Mouse (Mus musculus) forebrain, embryonic 13.5 days (tissue): ENCODE measurements around the gene Epb41l2. TPM values are rescaled to one million over a fixed set of nuclear protein-coding genes. Genes with fewer than 3 reads are reported as not detected.

Experiments
- ATAC-seq: fragments of 200-750 bp; cut with Nextera tagmentation; 2 replicates; pipeline ENCODE4 v1.8.0; 2017
- H3K27ac ChIP-seq: fragments of 300-500 bp; sonication (generic); 2 replicates; pipeline ENCODE4 v1.5.1; 2015; ENCODE audit warnings: inconsistent platforms, mild to moderate bottlenecking, moderate library complexity
- H3K27me3 ChIP-seq: fragments of 300-500 bp; sonication (generic); 2 replicates; pipeline ENCODE4 v1.6.1; 2015; ENCODE audit warnings: mild to moderate bottlenecking, inconsistent platforms
- H3K36me3 ChIP-seq: fragments of 300-500 bp; sonication (generic); 2 replicates; pipeline ENCODE4 v1.6.1; 2015; ENCODE audit warnings: mild to moderate bottlenecking, inconsistent platforms; ENCODE audit not compliant: poor library complexity, severe bottlenecking
- H3K4me1 ChIP-seq: fragments of 300-500 bp; sonication (generic); 2 replicates; pipeline ENCODE4 v1.6.1; 2015; ENCODE audit warnings: inconsistent platforms
- H3K4me2 ChIP-seq: fragments of 300-500 bp; sonication (generic); 2 replicates; pipeline ENCODE4 v1.6.1; 2015; ENCODE audit warnings: inconsistent platforms, mild to moderate bottlenecking, moderate library complexity
- H3K4me3 ChIP-seq: fragments of 300-500 bp; sonication (generic); 2 replicates; pipeline ENCODE4 v1.5.1; 2015; ENCODE audit warnings: mild to moderate bottlenecking, inconsistent platforms
- H3K9ac ChIP-seq: fragments of 300-500 bp; sonication (generic); 2 replicates; pipeline ENCODE4 v1.6.1; 2015; ENCODE audit warnings: mild to moderate bottlenecking, inconsistent platforms
- H3K9me3 ChIP-seq: fragments of 300-500 bp; sonication (generic); replicated peaks from 2 replicates; pipeline ENCODE4 v1.6.1; 2016; ENCODE audit warnings: inconsistent platforms
- WGBS: fragments of 180-500 bp; shearing (Covaris S2); methylation state at CpG from one replicate; pipeline ENCODE4 v1.1.7; 2015; 5-methylcytosine and 5-hydroxymethylcytosine counted together
- polyA plus RNA-seq: library from polyadenylated mRNA; unstranded; fragments of >200 nt; fragmentation: Nextera tagmentation; extraction: Ambion mirVana; gene quantifications from 2 replicates; pipeline ENCODE4 v1.2.1, GENCODE M21; 2015

Epb41l2 gene
- polyA plus RNA-seq, 1 experiment from 2014 or later = 22.7 TPM

DNA sequence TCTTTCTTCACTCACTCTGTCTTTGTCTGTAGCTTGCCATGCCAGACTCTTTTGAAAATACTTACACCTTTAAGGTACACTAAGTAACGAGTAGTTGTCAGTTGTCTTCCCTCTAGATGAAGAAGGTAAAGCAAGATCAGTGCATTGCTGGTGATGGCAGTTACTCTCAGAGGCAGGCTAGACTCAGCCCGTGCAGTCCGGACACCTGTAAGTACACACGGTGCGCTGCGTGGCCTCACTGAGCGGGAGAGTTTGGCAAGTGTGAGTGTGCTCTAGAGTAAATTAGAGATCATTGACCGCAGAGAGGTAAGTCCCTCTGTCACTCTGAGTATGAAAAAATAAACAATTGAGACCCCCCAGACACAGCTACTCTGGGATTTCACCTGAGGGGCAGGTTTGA lies 46.0 kb downstream of the Epb41l2 start:
- H3K9ac ChIP-seq = no peak overlapping the region
- H3K27me3 ChIP-seq = no peaks in the 10 kb centered on the region
- no peak overlapping the region for H3K27ac ChIP-seq
- H3K36me3 ChIP-seq = no peaks in the 10 kb centered on the region
- no peak for ATAC-seq
- no peaks in the 10 kb centered on the region for H3K9me3 ChIP-seq
- no peak overlapping the region for H3K4me2 ChIP-seq
- WGBS = 91% methylated on average over 8 of the region's 8 CpGs
- H3K4me1 ChIP-seq = no peaks in the 10 kb centered on the region
- H3K4me3 ChIP-seq = no peak overlapping the region

DNA sequence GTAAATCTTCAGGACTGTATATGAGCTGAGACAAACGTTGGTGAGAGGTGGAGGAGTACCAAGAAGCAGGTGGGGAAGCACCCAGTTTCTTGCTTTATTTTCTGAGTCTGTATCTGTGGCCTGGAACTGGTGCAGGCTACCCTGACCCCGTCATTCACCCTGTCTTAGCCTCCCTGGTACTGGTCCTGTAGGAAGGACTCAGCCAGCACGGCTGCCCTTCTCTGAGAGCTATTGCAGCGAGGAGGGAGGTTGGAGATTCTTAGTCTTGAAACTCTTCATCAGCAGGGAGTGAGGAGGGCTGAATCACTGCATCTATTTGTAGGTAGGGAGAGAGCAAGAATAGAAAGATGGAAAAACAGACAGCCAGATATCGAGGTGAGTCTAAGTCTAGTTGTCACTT lies 47.1 kb downstream of the Epb41l2 start:
- Histone ChIP-seq H3K4me2 (no peak overlapping the region), H3K4me3 (no peak overlapping the region), H3K27ac (no peak overlapping the region), H3K36me3 (no peaks in the 10 kb centered on the region), H3K9me3 (no peaks in the 10 kb centered on the region), H3K27me3 (no peaks in the 10 kb centered on the region), H3K9ac (no peak overlapping the region), H3K4me1 (no peaks in the 10 kb centered on the region)
- ATAC-seq = no peak
- 84% methylated on average over 5 of the region's 5 CpGs for WGBS

DNA sequence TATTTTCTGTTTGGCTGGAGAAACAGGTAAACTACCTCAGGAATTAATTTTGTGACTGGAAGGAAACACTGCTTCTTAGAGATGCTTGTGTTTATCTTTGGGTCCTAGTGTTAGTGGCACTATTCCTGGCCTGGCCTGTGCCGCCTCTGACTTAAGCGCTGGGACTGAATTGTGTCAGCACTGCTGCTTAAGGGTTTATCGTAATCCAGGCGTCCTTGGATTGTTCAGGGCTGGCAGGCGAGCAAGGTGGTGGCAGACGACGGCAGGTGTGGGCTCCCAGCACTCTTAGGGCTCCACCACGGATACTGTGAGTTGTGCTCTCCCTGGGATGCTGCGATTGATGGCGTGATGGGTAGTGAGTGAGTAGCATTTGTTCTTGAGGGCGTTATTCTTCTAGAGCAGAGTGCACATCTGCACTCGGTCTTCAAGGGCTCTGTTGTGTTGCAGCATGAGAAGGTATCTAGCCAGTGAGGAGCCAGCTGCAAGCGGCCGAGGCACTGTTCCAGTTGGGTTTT lies 48.6 kb downstream of the Epb41l2 start:
- Histone ChIP-seq H3K4me3 (no peak overlapping the region), H3K27me3 (no peaks in the 10 kb centered on the region), H3K36me3 (no peaks in the 10 kb centered on the region), H3K4me1 (no peaks in the 10 kb centered on the region), H3K9ac (no peak overlapping the region), H3K27ac (no peak overlapping the region), H3K4me2 (no peak overlapping the region), H3K9me3 (no peaks in the 10 kb centered on the region)
- WGBS = 85% methylated on average over 14 of the region's 14 CpGs
- ATAC-seq = no peak

DNA sequence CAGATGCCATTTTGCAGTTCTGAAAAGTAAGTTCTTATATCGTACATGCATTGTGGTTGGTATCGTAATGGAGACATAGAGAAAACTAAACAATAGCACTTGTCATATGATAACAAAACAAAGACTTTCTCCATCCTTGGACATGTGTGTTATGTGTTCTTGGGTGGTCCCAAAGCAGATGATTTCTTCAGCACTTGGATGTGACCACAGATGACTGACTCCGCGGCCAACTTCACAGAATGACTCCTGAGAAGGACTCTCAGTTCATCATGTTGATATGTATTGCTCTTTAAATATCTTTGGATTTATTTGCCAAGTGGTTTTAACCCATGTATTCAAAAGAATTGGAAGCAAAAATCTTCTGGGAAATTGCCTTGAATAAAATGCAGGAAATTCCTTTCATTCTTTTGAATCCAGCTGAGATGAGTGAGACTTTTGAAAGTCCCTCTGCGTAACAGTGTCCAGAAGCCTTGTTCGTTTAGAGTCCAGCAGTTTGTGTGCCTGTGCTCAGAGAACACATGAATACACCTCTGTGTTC lies 52.3 kb downstream of the Epb41l2 start:
- Histone ChIP-seq H3K27ac (no peak overlapping the region), H3K27me3 (no peaks in the 10 kb centered on the region), H3K4me3 (no peak overlapping the region), H3K36me3 (no peaks in the 10 kb centered on the region), H3K9ac (no peak overlapping the region), H3K9me3 (no peaks in the 10 kb centered on the region), H3K4me2 (no peak overlapping the region), H3K4me1 (no peaks in the 10 kb centered on the region)
- 81% methylated on average over 6 of the region's 6 CpGs for WGBS
- no peak for ATAC-seq

DNA sequence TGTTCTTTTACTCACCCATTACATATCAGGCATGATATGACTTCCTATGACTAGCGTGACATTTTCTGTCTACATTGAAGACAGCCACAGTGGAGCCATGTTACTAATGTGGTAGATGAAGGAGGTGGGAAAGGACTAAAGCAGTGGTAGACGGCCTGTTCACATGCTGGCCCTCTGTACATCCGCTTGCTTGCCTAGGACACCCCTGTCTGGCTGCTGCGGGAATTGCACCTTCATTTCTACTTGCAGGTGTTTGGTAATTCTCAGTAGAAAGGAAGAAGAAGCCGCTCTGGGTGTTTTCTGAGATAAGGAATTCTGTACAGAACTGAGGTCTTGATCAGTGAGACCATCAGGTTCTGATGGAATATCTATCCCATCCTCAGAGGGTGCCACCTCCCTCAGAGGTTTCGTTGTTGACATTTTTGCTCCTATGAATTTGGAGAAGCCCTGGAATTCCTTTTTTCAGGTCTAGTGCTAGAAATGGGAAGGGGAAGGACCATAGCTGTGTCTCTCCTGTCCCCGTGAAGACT lies 55.7 kb downstream of the Epb41l2 start:
- Histone ChIP-seq H3K9me3 (no peaks in the 10 kb centered on the region), H3K36me3 (no peaks in the 10 kb centered on the region), H3K4me1 (no peaks in the 10 kb centered on the region), H3K9ac (no peak overlapping the region), H3K4me2 (no peak overlapping the region), H3K27me3 (no peaks in the 10 kb centered on the region), H3K4me3 (no peak overlapping the region), H3K27ac (no peak overlapping the region)
- ATAC-seq = no peak
- 86% methylated on average over 7 of the region's 7 CpGs for WGBS

DNA sequence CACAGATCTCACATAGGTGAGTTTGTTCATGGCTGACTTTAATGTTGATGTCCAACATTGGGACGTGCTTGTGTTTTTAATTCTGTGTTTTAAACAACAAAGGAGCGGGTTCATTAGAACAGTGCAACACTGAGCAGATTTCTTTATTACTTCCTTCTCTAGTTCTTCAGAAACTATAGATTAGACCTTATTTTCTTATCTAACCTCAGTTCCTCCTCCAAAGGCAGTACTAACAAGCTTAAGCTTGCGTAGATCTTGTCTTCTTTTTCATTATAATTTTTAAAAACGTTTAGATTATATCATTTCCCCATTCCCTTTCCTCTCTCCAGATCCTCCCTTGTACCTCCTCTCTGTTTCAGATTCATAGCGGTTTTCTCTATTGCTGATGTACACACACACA lies 57.1 kb downstream of the Epb41l2 start:
- H3K9ac ChIP-seq = no peak overlapping the region
- no peaks in the 10 kb centered on the region for H3K4me1 ChIP-seq
- 90% methylated on average over 5 of the region's 5 CpGs for WGBS
- no peak overlapping the region for H3K4me3 ChIP-seq
- H3K27me3 ChIP-seq = no peaks in the 10 kb centered on the region
- no peak overlapping the region for H3K27ac ChIP-seq
- H3K9me3 ChIP-seq = no peaks in the 10 kb centered on the region
- no peaks in the 10 kb centered on the region for H3K36me3 ChIP-seq
- ATAC-seq = no peak
- no peak overlapping the region for H3K4me2 ChIP-seq

DNA sequence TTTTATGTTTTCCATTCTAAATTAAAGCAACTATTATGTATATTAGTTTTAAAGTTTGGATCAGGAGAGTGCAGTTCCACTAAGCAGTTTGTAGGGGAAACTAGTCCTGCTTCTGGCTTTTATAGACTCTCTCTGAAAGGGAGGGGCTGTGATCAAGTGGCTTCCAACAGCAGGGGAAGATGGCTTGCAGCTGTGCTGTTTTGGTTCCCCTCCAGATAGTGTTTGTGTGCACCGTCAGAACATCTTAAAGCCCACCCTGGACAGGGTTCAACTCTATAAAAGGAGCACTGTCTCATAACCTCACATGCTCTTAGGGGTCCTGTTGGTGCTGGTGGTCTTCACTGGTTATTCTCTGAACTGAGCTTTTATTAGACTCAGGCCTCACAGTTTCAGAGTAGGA lies 66.5 kb downstream of the Epb41l2 start:
- WGBS = 38% methylated on average over 1 of the region's 1 CpGs
- Histone ChIP-seq H3K9ac (no peak overlapping the region), H3K36me3 (no peaks in the 10 kb centered on the region), H3K4me1 (no peaks in the 10 kb centered on the region), H3K4me2 (no peak overlapping the region), H3K9me3 (no peaks in the 10 kb centered on the region), H3K27me3 (no peaks in the 10 kb centered on the region), H3K4me3 (no peak overlapping the region), H3K27ac (no peak overlapping the region)
- no peak for ATAC-seq

DNA sequence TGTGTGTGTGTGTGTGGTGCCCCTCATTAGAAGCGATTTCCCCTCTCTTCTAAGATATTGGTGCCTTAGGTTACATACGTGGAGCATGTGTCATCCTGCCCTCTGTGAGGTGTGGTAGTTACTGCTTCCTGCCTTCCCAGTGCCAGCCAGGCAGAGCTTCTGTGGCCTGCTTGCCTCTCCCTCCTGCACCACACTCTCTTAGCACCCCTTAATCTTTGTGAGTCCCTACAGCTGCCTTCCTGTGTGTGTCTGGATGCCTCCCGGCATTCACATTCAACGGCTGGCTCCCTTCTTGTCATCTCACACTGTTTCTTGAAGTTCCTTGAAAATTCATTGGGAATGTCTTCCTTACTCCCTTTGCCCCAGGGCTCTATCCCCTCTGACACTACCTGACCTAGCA lies 67.2 kb downstream of the Epb41l2 start:
- H3K4me3 ChIP-seq = no peak overlapping the region
- WGBS = 87% methylated on average over 4 of the region's 4 CpGs
- H3K9ac ChIP-seq = no peak overlapping the region
- H3K27ac ChIP-seq = no peak overlapping the region
- H3K9me3 ChIP-seq = no peaks in the 10 kb centered on the region
- H3K36me3 ChIP-seq = no peaks in the 10 kb centered on the region
- H3K4me1 ChIP-seq = no peaks in the 10 kb centered on the region
- H3K4me2 ChIP-seq = no peak overlapping the region
- no peaks in the 10 kb centered on the region for H3K27me3 ChIP-seq
- ATAC-seq = no peak

DNA sequence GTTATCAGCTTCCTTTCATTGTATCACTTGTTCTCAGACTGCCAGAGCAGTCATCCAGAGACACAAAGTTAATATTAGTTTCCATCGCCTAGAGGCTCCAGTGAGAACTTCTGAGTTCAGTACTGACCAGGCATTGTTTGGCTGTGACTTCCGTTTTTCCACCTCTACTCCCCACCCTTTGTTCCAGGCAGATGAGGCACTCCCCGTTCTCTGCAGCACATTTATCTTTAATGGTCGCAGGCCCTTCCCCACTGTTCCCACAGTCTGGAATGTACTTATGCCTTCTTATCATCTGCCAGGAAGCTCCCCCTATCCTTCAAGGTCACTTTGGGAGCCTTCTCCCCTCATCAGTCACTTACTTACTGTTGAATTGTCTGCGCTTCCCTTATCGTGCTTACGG lies 67.9 kb downstream of the Epb41l2 start:
- H3K4me2 ChIP-seq = no peak overlapping the region
- no peak for ATAC-seq
- H3K9me3 ChIP-seq = no peaks in the 10 kb centered on the region
- no peak overlapping the region for H3K9ac ChIP-seq
- WGBS = 68% methylated on average over 7 of the region's 7 CpGs
- no peak overlapping the region for H3K27ac ChIP-seq
- H3K27me3 ChIP-seq = no peaks in the 10 kb centered on the region
- no peak overlapping the region for H3K4me3 ChIP-seq
- no peaks in the 10 kb centered on the region for H3K4me1 ChIP-seq
- H3K36me3 ChIP-seq = no peaks in the 10 kb centered on the region

DNA sequence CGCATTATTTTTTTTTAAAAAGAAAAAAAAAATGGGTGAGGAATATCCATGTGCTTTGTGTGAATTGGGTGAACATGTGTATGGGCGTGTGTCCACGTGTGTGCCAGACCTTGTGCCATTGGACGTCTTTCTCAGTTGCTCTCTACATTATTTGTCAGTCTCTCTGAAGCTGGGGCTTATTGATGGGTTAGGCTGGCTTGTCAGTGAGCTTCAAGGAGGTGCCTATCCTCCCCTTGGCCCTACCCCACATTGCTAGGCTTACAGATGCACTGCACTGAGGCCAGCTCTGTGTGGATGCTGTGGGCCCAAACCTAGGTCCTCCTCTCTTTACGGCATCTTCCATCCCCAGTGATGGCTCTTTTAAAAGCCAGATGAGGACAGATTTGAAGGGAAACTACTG lies 69.1 kb downstream of the Epb41l2 start:
- peak; percentile 50; the same call in 1 of the 2 replicates for ATAC-seq
- Histone ChIP-seq H3K4me3 (no peak overlapping the region), H3K9me3 (no peaks in the 10 kb centered on the region), H3K4me2 (no peak overlapping the region), H3K27me3 (no peaks in the 10 kb centered on the region), H3K9ac (no peak overlapping the region), H3K27ac (no peak overlapping the region), H3K4me1 (peaks cover 3% of the 10 kb centered on the region), H3K36me3 (no peaks in the 10 kb centered on the region)
- WGBS = 83% methylated on average over 5 of the region's 5 CpGs

DNA sequence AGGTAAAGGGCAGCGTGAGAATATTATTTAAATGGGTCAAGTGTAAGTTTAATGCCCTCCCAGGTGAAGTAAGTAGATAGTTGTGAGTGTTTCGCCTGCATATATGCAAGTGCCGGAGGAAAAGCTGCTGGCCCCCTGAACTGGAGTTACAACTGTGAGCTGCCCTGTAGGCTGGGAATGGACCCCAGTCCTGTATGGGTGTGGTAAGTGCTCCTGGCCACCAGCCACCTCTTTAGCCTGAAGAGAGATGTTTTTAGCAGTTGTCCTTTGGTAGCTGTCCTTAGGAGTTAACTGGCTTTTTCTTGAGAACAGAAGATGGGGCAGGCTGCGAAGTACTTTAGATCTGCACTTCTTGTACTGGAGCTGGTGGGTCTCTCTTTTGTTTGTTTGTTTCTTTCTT lies 69.7 kb downstream of the Epb41l2 start:
- Histone ChIP-seq H3K27me3 (no peaks in the 10 kb centered on the region), H3K9ac (no peak overlapping the region), H3K9me3 (no peaks in the 10 kb centered on the region), H3K27ac (no peak overlapping the region), H3K4me2 (no peak overlapping the region), H3K4me3 (no peak overlapping the region), H3K4me1 (peaks cover 4% of the 10 kb centered on the region), H3K36me3 (no peaks in the 10 kb centered on the region)
- no peak for ATAC-seq
- 89% methylated on average over 4 of the region's 4 CpGs for WGBS

DNA sequence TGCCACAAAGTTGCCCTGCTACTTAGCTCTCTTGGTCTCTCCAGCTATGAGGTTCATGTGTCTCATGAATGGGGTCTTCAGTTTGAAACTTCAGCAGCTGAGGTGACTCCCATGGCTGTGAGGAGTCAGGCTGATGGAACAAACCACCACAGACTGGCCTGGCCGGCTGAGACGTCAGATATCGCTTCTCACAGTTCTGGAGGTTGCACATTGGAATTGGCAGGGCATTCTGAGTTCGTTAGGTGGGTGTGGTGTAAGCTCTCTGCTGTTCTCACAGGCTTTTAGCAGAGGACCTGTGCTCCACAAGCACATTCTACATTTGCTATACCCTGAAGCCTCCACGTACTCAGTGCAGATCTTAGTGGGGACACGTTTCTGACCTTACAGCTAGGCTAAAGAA lies 71.3 kb downstream of the Epb41l2 start:
- no peaks in the 10 kb centered on the region for H3K27me3 ChIP-seq
- no peak overlapping the region for H3K4me2 ChIP-seq
- H3K9ac ChIP-seq = no peak overlapping the region
- no peak for ATAC-seq
- H3K9me3 ChIP-seq = no peaks in the 10 kb centered on the region
- H3K36me3 ChIP-seq = no peaks in the 10 kb centered on the region
- H3K4me3 ChIP-seq = no peak overlapping the region
- H3K4me1 ChIP-seq = peaks cover 4% of the 10 kb centered on the region
- no peak overlapping the region for H3K27ac ChIP-seq
- 60% methylated on average over 6 of the region's 6 CpGs for WGBS

DNA sequence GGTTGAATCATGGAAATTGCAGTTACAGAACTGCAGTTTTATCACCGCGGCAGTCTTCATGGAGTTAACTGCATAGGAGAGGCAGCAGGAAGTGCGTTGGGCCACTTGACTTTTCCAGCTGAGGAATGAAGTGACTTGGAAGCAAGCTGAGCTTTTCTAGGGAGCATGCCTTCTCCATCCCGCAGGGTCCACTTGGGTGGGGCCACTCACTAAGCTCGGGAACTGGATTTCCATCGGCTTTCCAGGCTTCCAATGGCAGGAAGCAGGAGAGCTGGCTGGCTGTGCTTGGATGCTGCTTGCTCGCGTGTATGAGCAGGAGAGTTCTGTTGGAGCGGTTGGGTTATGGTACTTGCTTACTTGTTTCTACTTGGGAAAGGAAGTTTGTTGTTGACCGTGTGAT lies 72.8 kb downstream of the Epb41l2 start:
- H3K4me3 ChIP-seq = no peak overlapping the region
- no peak overlapping the region for H3K4me2 ChIP-seq
- no peak overlapping the region for H3K9ac ChIP-seq
- no peak for ATAC-seq
- no peaks in the 10 kb centered on the region for H3K9me3 ChIP-seq
- no peaks in the 10 kb centered on the region for H3K27me3 ChIP-seq
- H3K36me3 ChIP-seq = no peaks in the 10 kb centered on the region
- 77% methylated on average over 10 of the region's 10 CpGs for WGBS
- peaks cover 4% of the 10 kb centered on the region for H3K4me1 ChIP-seq
- no peak overlapping the region for H3K27ac ChIP-seq
